Mouse (Mus musculus): Measurements from ENCODE around the gene Icam4.

GRCm38 (mm10) chr9:21010362-21010761 is 18.8 kb upstream of the Icam4 start:
- TF ChIP-seq CTCF (IDR thresholded peaks at IDR 0.05; ENCODE audit: control insufficient read depth, insufficient read depth, insufficient read length): no peak
- TF ChIP-seq MAX (IDR thresholded peaks at IDR 0.05): no peak
- no peak for TF ChIP-seq FOSL1 (IDR thresholded peaks at IDR 0.05; ENCODE audit: insufficient read depth, low read length, poor library complexity, severe bottlenecking)
- no peak for TF ChIP-seq USF1 (IDR thresholded peaks at IDR 0.05; ENCODE audit: low read depth)
- no peak for TF ChIP-seq MYOD1 (IDR thresholded peaks at IDR 0.05; ENCODE audit: control insufficient read depth, insufficient read length, low read depth)
